Mouse (Mus musculus) cerebellum, postnatal 36 days (tissue): ENCODE measurements at regions not wholly inside any gene's neighbourhood (a gene's known extent, or its start where the extent isn't known, plus 50 kb on each side); places are given as distances from the start of the nearest gene placed in this dataset.

Experiments
- DNase-seq, 2 experiments: peaks; one replicate each; pipeline ENCODE4 v3.0.0; 2021 to 2022; ENCODE audit warnings: mixed read lengths in 2 of 2

- no peak for DNase-seq
These were observed 590.0 kb upstream of the Nr3c2 start for GRCm38 (mm10) chr8:76309200-76309599.

- DNase-seq: no peak
These were observed 570.7 kb upstream of the Nr3c2 start for GRCm38 (mm10) chr8:76328540-76328939.

GRCm38 (mm10) chr8:76343072-76343471 lies 556.2 kb upstream of the Nr3c2 start:
- DNase-seq: no peak

- DNase-seq: no peak
These were observed 553.1 kb upstream of the Nr3c2 start for GRCm38 (mm10) chr8:76346150-76346549.

- peak; percentile 3 to 11 for DNase-seq
These were observed 552.4 kb upstream of the Nr3c2 start for GRCm38 (mm10) chr8:76346832-76347231.

GRCm38 (mm10) chr8:76374314-76374713 lies 524.9 kb upstream of the Nr3c2 start:
- no peak for DNase-seq

GRCm38 (mm10) chr8:76377711-76378110 lies 521.5 kb upstream of the Nr3c2 start:
- DNase-seq: no peak

GRCm38 (mm10) chr8:76381643-76382042 lies 517.6 kb upstream of the Nr3c2 start:
- no peak for DNase-seq

GRCm38 (mm10) chr8:76383583-76384281 lies 515.5 kb upstream of the Nr3c2 start:
- no peak for DNase-seq

- peak; percentile 2 to 9 for DNase-seq
These were observed 515.0 kb upstream of the Nr3c2 start for GRCm38 (mm10) chr8:76384282-76384637.

GRCm38 (mm10) chr8:76392004-76392403 lies 507.2 kb upstream of the Nr3c2 start:
- DNase-seq: no peak

- DNase-seq: no peak
These were observed 476.8 kb upstream of the Nr3c2 start for GRCm38 (mm10) chr8:76422459-76422858.

GRCm38 (mm10) chr8:76422861-76423532 lies 476.2 kb upstream of the Nr3c2 start:
- no peak for DNase-seq

- no peak for DNase-seq
These were observed 469.4 kb upstream of the Nr3c2 start for GRCm38 (mm10) chr8:76429818-76430217.

GRCm38 (mm10) chr8:76432813-76433212 lies 466.4 kb upstream of the Nr3c2 start:
- no peak for DNase-seq

GRCm38 (mm10) chr8:76437951-76438350 lies 461.3 kb upstream of the Nr3c2 start:
- no peak for DNase-seq

GRCm38 (mm10) chr8:76474464-76475208 lies 424.6 kb upstream of the Nr3c2 start:
- no peak for DNase-seq

- no peak for DNase-seq
These were observed 420.3 kb upstream of the Nr3c2 start for GRCm38 (mm10) chr8:76478966-76479365.

GRCm38 (mm10) chr8:76503621-76504020 lies 395.6 kb upstream of the Nr3c2 start:
- DNase-seq: no peak

- no peak for DNase-seq
These were observed 392.0 kb upstream of the Nr3c2 start for GRCm38 (mm10) chr8:76507247-76507646.

- no peak for DNase-seq
These were observed 390.0 kb upstream of the Nr3c2 start for GRCm38 (mm10) chr8:76509201-76509600.

GRCm38 (mm10) chr8:76514132-76514531 lies 385.1 kb upstream of the Nr3c2 start:
- no peak for DNase-seq

GRCm38 (mm10) chr8:76538806-76539480 lies 360.3 kb upstream of the Nr3c2 start:
- DNase-seq: no peak
